Mouse (Mus musculus) embryonic fibroblast, embryonic 13.5 days (primary cell): ENCODE measurements around the gene Hscb.

Source experiments
- CTCF ChIP-seq: IDR thresholded peaks from 2 replicates; pipeline ENCODE4 v1.5.1; 2011; ENCODE audit warnings: mild to moderate bottlenecking, control low read depth, low read length, moderate library complexity, borderline replicate concordance; ENCODE audit not compliant: insufficient read depth
- POLR2A ChIP-seq: IDR thresholded peaks from 2 replicates; pipeline ENCODE4 v1.6.1; 2011; ENCODE audit warnings: low read depth, mild to moderate bottlenecking, control low read depth, low read length, moderate library complexity

GRCm38 (mm10) chr5:110808821-110809666 lies 30.5 kb downstream of the Hscb start:
- TF ChIP-seq CTCF = no peak
- no peak for TF ChIP-seq POLR2A
